ENCODE assay signal across 15 mouse cellular contexts in the genomic region with DNA sequence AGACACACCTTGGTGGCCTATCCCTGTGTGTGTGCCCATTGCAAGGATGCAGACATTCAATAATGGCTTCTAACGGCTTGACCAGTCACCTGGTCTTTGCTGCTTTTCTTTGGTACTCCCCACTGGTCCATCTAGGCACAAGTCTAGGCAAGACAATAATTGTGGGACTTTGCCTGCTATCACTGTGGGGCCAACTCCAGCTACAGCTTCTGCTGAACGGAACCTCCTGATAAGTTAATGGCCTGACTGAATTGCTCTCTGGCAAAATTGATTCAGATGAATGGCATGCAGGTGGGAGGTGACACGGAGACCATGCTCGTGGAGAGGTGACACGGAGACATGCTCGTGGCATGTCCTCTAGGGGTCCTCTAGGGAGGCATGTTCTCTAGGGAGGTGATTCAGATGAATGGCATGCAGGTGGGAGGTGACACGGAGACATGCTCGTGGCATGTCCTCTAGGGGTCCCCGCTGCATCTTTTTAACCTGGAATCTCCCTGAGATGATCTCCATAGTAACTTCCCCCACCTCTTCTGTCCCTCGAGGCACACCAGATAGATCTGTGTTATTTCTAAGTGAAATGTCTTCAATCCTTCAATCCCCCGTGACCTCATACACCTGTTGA. TPM values are rescaled to one million over a fixed set of nuclear protein-coding genes. Genes with fewer than 3 reads are reported as not detected.
DNase-seq lines count a peak whose midpoint lies in the region; ATAC-seq and TF ChIP-seq lines count a peak whose summit lies in the region.
"Had no signal": no experiment of that assay in that cellular context is flagged by ENCODE, and none has a peak within 500 bp of the region (broad histone marks: within the 10 kb centered on the region; RNA-seq: fewer than 3 reads in every experiment).

No protein-coding gene starts in this region.

- no peak overlapping the region for H3K4me2 ChIP-seq in forebrain, postnatal 0 days (ENCODE audit: low read depth)
- no peak overlapping the region for H3K4me2 ChIP-seq in forebrain, embryonic 16.5 days (ENCODE audit: low read length)
- no peak overlapping the region for H3K4me2 ChIP-seq in midbrain, postnatal 0 days (ENCODE audit: low read depth, low read length, poor library complexity, severe bottlenecking)

- TF ChIP-seq CTCF in forebrain, postnatal 0 days (IDR thresholded peaks at IDR 0.05; ENCODE audit: low read depth), result peak; percentile 25; the same call in 1 of the 2 replicates
- TF ChIP-seq CTCF in midbrain, postnatal 0 days (IDR thresholded peaks at IDR 0.05), result peak; percentile 10; the same call in 1 of the 2 replicates

- DNase-seq in forebrain, postnatal 0 days, result no peak
- DNase-seq in midbrain, postnatal 0 days (ENCODE audit: low spot score), result no peak
- no peak for DNase-seq in midbrain, embryonic 10.5 days (ENCODE audit: low spot score)
- peak; percentile 30 for DNase-seq in induced T-regulatory cell, adult 2 months (ENCODE audit: low read depth)
- peak; percentile 58 for DNase-seq in thymus, postnatal 14 days
- DNase-seq in urinary bladder, postnatal 25 days (ENCODE audit: low spot score), result no peak
- DNase-seq in embryo, embryonic 9.5 days (ENCODE audit: extremely low spot score), result no peak
- DNase-seq: adrenal gland, postnatal 25 days; cerebellum, postnatal 10 days; gastrocnemius, postnatal 36 days; lung, adult 18-20 months had no signal

- H3K4me3 ChIP-seq in forebrain, postnatal 0 days (ENCODE audit: low read depth, low read length), result no peak overlapping the region
- H3K4me3 ChIP-seq in forebrain, embryonic 16.5 days (replicated peaks; ENCODE audit: low read length), result no peak overlapping the region
- H3K4me3 ChIP-seq in midbrain, postnatal 0 days (ENCODE audit: low read depth, low read length), result no peak overlapping the region
- no peak overlapping the region for H3K4me3 ChIP-seq in midbrain, embryonic 10.5 days
- H3K4me3 ChIP-seq: embryonic facial prominence, embryonic 10.5 days; limb, embryonic 10.5 days; megakaryocyte, embryonic 14.5 days had no signal

- ATAC-seq in forebrain, postnatal 0 days, result no peak
- no peak for ATAC-seq in forebrain, embryonic 16.5 days
- ATAC-seq in midbrain, postnatal 0 days (ENCODE audit: low FRiP score), result no peak

- no peak overlapping the region for H3K27ac ChIP-seq in forebrain, postnatal 0 days (ENCODE audit: low read depth, low read length)
- no peak overlapping the region for H3K27ac ChIP-seq in forebrain, embryonic 16.5 days (ENCODE audit: low read length)
- H3K27ac ChIP-seq in midbrain, postnatal 0 days (ENCODE audit: low read depth, low read length), result no peak overlapping the region
- H3K27ac ChIP-seq in midbrain, embryonic 10.5 days (replicated peaks), result no peak overlapping the region
- H3K27ac ChIP-seq: embryonic facial prominence, embryonic 10.5 days; limb, embryonic 10.5 days had no signal

- H3K9me3 ChIP-seq in forebrain, postnatal 0 days (ENCODE audit: low read length), result no peaks in the 10 kb centered on the region
- no peaks in the 10 kb centered on the region for H3K9me3 ChIP-seq in forebrain, embryonic 16.5 days (ENCODE audit: control insufficient read depth, low read length)
- no peaks in the 10 kb centered on the region for H3K9me3 ChIP-seq in midbrain, postnatal 0 days (ENCODE audit: low read length)
- H3K9me3 ChIP-seq in midbrain, embryonic 10.5 days (replicated peaks), result no peaks in the 10 kb centered on the region
- H3K9me3 ChIP-seq: embryonic facial prominence, embryonic 10.5 days; limb, embryonic 10.5 days had no signal

- H3K36me3 ChIP-seq in forebrain, postnatal 0 days (ENCODE audit: insufficient read depth), result no peaks in the 10 kb centered on the region
- no peaks in the 10 kb centered on the region for H3K36me3 ChIP-seq in forebrain, embryonic 16.5 days (ENCODE audit: control insufficient read depth, insufficient read depth)
- H3K36me3 ChIP-seq in midbrain, postnatal 0 days (ENCODE audit: insufficient read depth, low read length), result no peaks in the 10 kb centered on the region
- H3K36me3 ChIP-seq in midbrain, embryonic 10.5 days, result no peaks in the 10 kb centered on the region
- H3K36me3 ChIP-seq: embryonic facial prominence, embryonic 10.5 days; limb, embryonic 10.5 days had no signal

- peaks cover 5% of the 10 kb centered on the region; the same call in 1 of the 2 replicates for H3K4me1 ChIP-seq in forebrain, postnatal 0 days (ENCODE audit: insufficient read depth)
- peaks cover 14% of the 10 kb centered on the region for H3K4me1 ChIP-seq in forebrain, embryonic 16.5 days (replicated peaks; ENCODE audit: control insufficient read depth, insufficient read depth, low read length)
- no peaks in the 10 kb centered on the region for H3K4me1 ChIP-seq in midbrain, postnatal 0 days (ENCODE audit: insufficient read depth, low read length)
- peaks cover 13% of the 10 kb centered on the region for H3K4me1 ChIP-seq in midbrain, embryonic 10.5 days

- no peak overlapping the region for H3K9ac ChIP-seq in forebrain, postnatal 0 days
- no peak overlapping the region for H3K9ac ChIP-seq in forebrain, embryonic 16.5 days (replicated peaks; ENCODE audit: low read depth, low read length)
- no peak overlapping the region for H3K9ac ChIP-seq in midbrain, postnatal 0 days (replicated peaks; ENCODE audit: low read length, poor library complexity, severe bottlenecking)

- 64% methylated on average over 11 of the region's 11 CpGs for WGBS in forebrain, postnatal 0 days
- WGBS in forebrain, embryonic 16.5 days, result 64% methylated on average over 11 of the region's 11 CpGs
- WGBS in midbrain, postnatal 0 days, result 71% methylated on average over 11 of the region's 11 CpGs
- 69% methylated on average over 11 of the region's 11 CpGs for WGBS in midbrain, embryonic 10.5 days

- no peaks in the 10 kb centered on the region for H3K27me3 ChIP-seq in forebrain, postnatal 0 days (ENCODE audit: insufficient read depth, low read length)
- H3K27me3 ChIP-seq in forebrain, embryonic 16.5 days (replicated peaks; ENCODE audit: control insufficient read depth, insufficient read depth, low read length), result no peaks in the 10 kb centered on the region
- H3K27me3 ChIP-seq in midbrain, postnatal 0 days (ENCODE audit: insufficient read depth, low read length), result no peaks in the 10 kb centered on the region
- 0 out of 2 replicates have a peak, but pooled peaks cover 12% of the 10 kb centered on the region for H3K27me3 ChIP-seq in midbrain, embryonic 10.5 days (ENCODE audit: low read depth, poor library complexity, severe bottlenecking)

RNA-seq across cellular contexts. Expression of gene Nfyb, which starts 34.5 kb away (rescaled TPM):
- total RNA-seq in forebrain, postnatal 0 days (2014; rRNA removed), result 69.2 and 78.1 TPM in 2 replicates
- polyA plus RNA-seq in forebrain, postnatal 0 days (2015; fragmentation: Nextera tagmentation; extraction: Ambion mirVana), result 32.4 and 34.2 TPM in 2 replicates
- 60.1 and 72.9 TPM in 2 replicates for polyA plus RNA-seq in forebrain, embryonic 16.5 days (2015; fragmentation: Nextera tagmentation; extraction: Ambion mirVana)
- total RNA-seq in midbrain, postnatal 0 days (2014; rRNA removed), result 40.8 and 44.0 TPM in 2 replicates
- 24.1 and 26.5 TPM in 2 replicates for polyA plus RNA-seq in midbrain, postnatal 0 days (2015; fragmentation: Nextera tagmentation; extraction: Ambion mirVana)
- polyA plus RNA-seq in midbrain, embryonic 10.5 days (2016; fragmentation: Nextera tagmentation; extraction: Ambion mirVana), result 60.7 and 61.1 TPM in 2 replicates

RNA-seq across cellular contexts. Expression of gene Txnrd1, which starts 35.3 kb away (rescaled TPM):
- total RNA-seq in forebrain, postnatal 0 days (2014; rRNA removed), result 96.3 and 108 TPM in 2 replicates
- polyA plus RNA-seq in forebrain, postnatal 0 days (2015; fragmentation: Nextera tagmentation; extraction: Ambion mirVana), result 74.5 and 81.5 TPM in 2 replicates
- polyA plus RNA-seq in forebrain, embryonic 16.5 days (2015; fragmentation: Nextera tagmentation; extraction: Ambion mirVana), result 157 and 179 TPM in 2 replicates
- 83.2 and 86.4 TPM in 2 replicates for total RNA-seq in midbrain, postnatal 0 days (2014; rRNA removed)
- polyA plus RNA-seq in midbrain, postnatal 0 days (2015; fragmentation: Nextera tagmentation; extraction: Ambion mirVana), result 56.7 and 61.7 TPM in 2 replicates
- polyA plus RNA-seq in midbrain, embryonic 10.5 days (2016; fragmentation: Nextera tagmentation; extraction: Ambion mirVana), result 163 and 169 TPM in 2 replicates

Comparison
In these comparisons a context has a peak if more than half of its experiments do, and no peak if none do; other contexts are left out.
1. DNase-seq: peak in induced T-regulatory cell, adult 2 months (single experiment) and thymus, postnatal 14 days (single experiment); none in forebrain, postnatal 0 days (single experiment), midbrain, postnatal 0 days (single experiment), midbrain, embryonic 10.5 days (single experiment), urinary bladder, postnatal 25 days (single experiment) and embryo, embryonic 9.5 days (single experiment).